Mouse (Mus musculus) cerebellum, adult 9-11 months (tissue): ENCODE measurements at regions not wholly inside any gene's neighbourhood (a gene's known extent, or its start where the extent isn't known, plus 50 kb on each side); places are given as distances from the start of the nearest gene placed in this dataset.
"Not testable (repeated sequence)": the region's sequence is repeated elsewhere in the genome, so short reads cannot be mapped to it uniquely, and the experiment has no call there.

Experiments used
- DNase-seq: peaks from one replicate; pipeline ENCODE4 v3.0.0; 2022

GRCm38 (mm10) chr2:108033328-108034182 lies 743.1 kb downstream of the Kcna4 start:
- DNase-seq = no peak

GRCm38 (mm10) chr2:108034882-108035281 lies 744.4 kb downstream of the Kcna4 start:
- no peak for DNase-seq

- no peak for DNase-seq
Measured at GRCm38 (mm10) chr2:108042086-108042485, 751.6 kb downstream of the Kcna4 start.

GRCm38 (mm10) chr2:108044885-108045284 lies 754.4 kb downstream of the Kcna4 start:
- DNase-seq = no peak

- no peak for DNase-seq
Measured at GRCm38 (mm10) chr2:108045997-108046396, 755.6 kb downstream of the Kcna4 start.

GRCm38 (mm10) chr2:108062751-108063150 lies 772.3 kb downstream of the Kcna4 start:
- not testable (repeated sequence) for DNase-seq

- no peak for DNase-seq
Measured at GRCm38 (mm10) chr2:108083911-108084310, 793.5 kb downstream of the Kcna4 start.

GRCm38 (mm10) chr2:108090266-108090665 lies 799.8 kb downstream of the Kcna4 start:
- no peak for DNase-seq

- DNase-seq = no peak
Measured at GRCm38 (mm10) chr2:108097026-108097425, 806.6 kb downstream of the Kcna4 start.

GRCm38 (mm10) chr2:108110140-108110539 lies 819.7 kb downstream of the Kcna4 start:
- DNase-seq = no peak

GRCm38 (mm10) chr2:108145694-108146093 lies 855.3 kb downstream of the Kcna4 start:
- DNase-seq = no peak

GRCm38 (mm10) chr2:108148221-108148620 lies 857.8 kb downstream of the Kcna4 start:
- no peak for DNase-seq

GRCm38 (mm10) chr2:108156189-108156588 lies 865.8 kb downstream of the Kcna4 start:
- DNase-seq = no peak

GRCm38 (mm10) chr2:108157731-108158130 lies 867.3 kb downstream of the Kcna4 start:
- DNase-seq = no peak

- no peak for DNase-seq
Measured at GRCm38 (mm10) chr2:108158311-108158710, 867.9 kb downstream of the Kcna4 start.

GRCm38 (mm10) chr2:108160865-108161264 lies 870.4 kb downstream of the Kcna4 start:
- no peak for DNase-seq

- no peak for DNase-seq
Measured at GRCm38 (mm10) chr2:108165085-108165484, 874.6 kb downstream of the Kcna4 start.
